8 mouse cellular contexts compared by ENCODE assay signal in genomic region chr10:128015068-128015934, GRCm38 (mm10). TPM values are rescaled to one million over a fixed set of nuclear protein-coding genes. Genes with fewer than 3 reads are reported as not detected.
DNase-seq lines count a peak whose midpoint lies in the region; ATAC-seq and TF ChIP-seq lines count a peak whose summit lies in the region.

Gene Prim1 (plus strand): TSS chr10:128015168.

- H3K27me3 ChIP-seq in ES-Bruce4 (ENCODE audit: control insufficient read depth, insufficient read depth, low read length, poor library complexity, severe bottlenecking): no peaks in the 10 kb centered on the region
- no peaks in the 10 kb centered on the region for H3K27me3 ChIP-seq in forebrain, embryonic 12.5 days
- no peaks in the 10 kb centered on the region for H3K27me3 ChIP-seq in heart, postnatal 0 days (ENCODE audit: control insufficient read depth, insufficient read depth, low read length)
- H3K27me3 ChIP-seq in neural tube, embryonic 14.5 days (ENCODE audit: control insufficient read depth, insufficient read depth, low read length): no peaks in the 10 kb centered on the region
- H3K27me3 ChIP-seq in testis, adult 2 months (ENCODE audit: control insufficient read depth, insufficient read depth, low read length): no peaks in the 10 kb centered on the region

- no peak for TF ChIP-seq CTCF in ES-Bruce4 (IDR thresholded peaks at IDR 0.05; ENCODE audit: low read depth, low read length)
- TF ChIP-seq CTCF in heart, postnatal 0 days (IDR thresholded peaks at IDR 0.05; ENCODE audit: low read depth): no peak
- TF ChIP-seq CTCF in testis, adult 2 months (IDR thresholded peaks at IDR 0.05; ENCODE audit: control insufficient read depth, insufficient read depth, insufficient replicate concordance, low read depth, low read length): no peak

- peak within 1 kb of the TSS; percentile 65 for H3K9ac ChIP-seq in ES-Bruce4 (ENCODE audit: low read depth, poor library complexity, severe bottlenecking)
- H3K9ac ChIP-seq in forebrain, embryonic 12.5 days: peak within 1 kb of the TSS; percentile 72
- peak within 1 kb of the TSS; percentile 55; the same call in 1 of the 2 replicates for H3K9ac ChIP-seq in heart, postnatal 0 days (replicated peaks; ENCODE audit: low read depth, low read length)
- peak within 1 kb of the TSS; percentile 26; the same call in 1 of the 2 replicates for H3K9ac ChIP-seq in neural tube, embryonic 14.5 days (replicated peaks; ENCODE audit: low read depth, low read length)

- H3K4me1 ChIP-seq in ES-Bruce4 (ENCODE audit: control insufficient read depth, insufficient read depth, low read length): no peaks in the 10 kb centered on the region
- 0 out of 2 replicates have a peak, but pooled peaks cover 2% of the 10 kb centered on the region for H3K4me1 ChIP-seq in forebrain, embryonic 12.5 days
- H3K4me1 ChIP-seq in heart, postnatal 0 days (ENCODE audit: control insufficient read depth, insufficient read depth): no peaks in the 10 kb centered on the region; the same call in 1 of the 2 replicates
- no peaks in the 10 kb centered on the region for H3K4me1 ChIP-seq in neural tube, embryonic 14.5 days (ENCODE audit: control insufficient read depth, insufficient read depth, low read length)
- peaks cover 2% of the 10 kb centered on the region; the same call in 1 of the 2 replicates for H3K4me1 ChIP-seq in testis, adult 2 months (ENCODE audit: control insufficient read depth, insufficient read depth, low read length)

- no peak for TF ChIP-seq POLR2A in ES-Bruce4 (IDR thresholded peaks at IDR 0.05; ENCODE audit: insufficient read depth, low read length)
- TF ChIP-seq POLR2A in testis, adult 2 months (IDR thresholded peaks at IDR 0.05; ENCODE audit: control insufficient read depth, low read depth, low read length): no peak

- no peak for TF ChIP-seq EP300 in ES-Bruce4 (IDR thresholded peaks at IDR 0.05; ENCODE audit: insufficient read depth, low read depth, low read length)
- TF ChIP-seq EP300 in heart, postnatal 0 days (IDR thresholded peaks at IDR 0.05; ENCODE audit: low read depth): no peak

- H3K36me3 ChIP-seq in ES-Bruce4 (ENCODE audit: control insufficient read depth, insufficient read depth, low read length, poor library complexity, severe bottlenecking): peaks cover 8% of the 10 kb centered on the region
- peaks cover 18% of the 10 kb centered on the region for H3K36me3 ChIP-seq in forebrain, embryonic 12.5 days (replicated peaks)
- H3K36me3 ChIP-seq in heart, postnatal 0 days (replicated peaks; ENCODE audit: control insufficient read depth, insufficient read depth, low read length): no peaks in the 10 kb centered on the region
- no peaks in the 10 kb centered on the region for H3K36me3 ChIP-seq in neural tube, embryonic 14.5 days (ENCODE audit: control insufficient read depth, insufficient read depth, low read length)
- no peaks in the 10 kb centered on the region for H3K36me3 ChIP-seq in testis, adult 2 months (ENCODE audit: control insufficient read depth, insufficient read depth, low read length)

- peak within 1 kb of the TSS; percentile 61 for H3K4me2 ChIP-seq in forebrain, embryonic 12.5 days
- H3K4me2 ChIP-seq in heart, postnatal 0 days (ENCODE audit: low read depth, low read length): peak within 1 kb of the TSS; percentile 83
- peak within 1 kb of the TSS; percentile 64 for H3K4me2 ChIP-seq in neural tube, embryonic 14.5 days (ENCODE audit: low read depth, low read length)

- WGBS in forebrain, embryonic 12.5 days: 5% methylated on average over 31 of the region's 31 CpGs
- WGBS in heart, postnatal 0 days: 6% methylated on average over 31 of the region's 31 CpGs
- 5% methylated on average over 31 of the region's 31 CpGs for WGBS in neural tube, embryonic 14.5 days

- no peaks in the 10 kb centered on the region for H3K9me3 ChIP-seq in ES-Bruce4 (replicated peaks; ENCODE audit: control insufficient read depth, insufficient read depth, low read length, poor library complexity, severe bottlenecking)
- no peaks in the 10 kb centered on the region for H3K9me3 ChIP-seq in forebrain, embryonic 12.5 days
- no peaks in the 10 kb centered on the region for H3K9me3 ChIP-seq in heart, postnatal 0 days (replicated peaks; ENCODE audit: control insufficient read depth, low read length)
- no peaks in the 10 kb centered on the region for H3K9me3 ChIP-seq in neural tube, embryonic 14.5 days (ENCODE audit: control insufficient read depth, low read length)

- peak; percentile 81 for DNase-seq in c-Kit-positive CD71-positive TER-119-negative erythroid progenitor cells, embryonic 14.5 days (ENCODE audit: low read depth)
- DNase-seq in heart, postnatal 0 days (ENCODE audit: low spot score): peak; percentile 72
- peak; percentile 82 to 89 for DNase-seq in kidney, postnatal 4 days
- DNase-seq in lung, adult 18-20 months: peak; percentile 83 to 87

- H3K4me3 ChIP-seq in ES-Bruce4 (ENCODE audit: low read depth, low read length): peak within 1 kb of the TSS; percentile 96
- H3K4me3 ChIP-seq in forebrain, embryonic 12.5 days (replicated peaks): peak within 1 kb of the TSS; percentile 69
- H3K4me3 ChIP-seq in heart, postnatal 0 days (ENCODE audit: low read depth, low read length): peak within 1 kb of the TSS; percentile 75
- H3K4me3 ChIP-seq in neural tube, embryonic 14.5 days (ENCODE audit: low read depth, low read length): peak within 1 kb of the TSS; percentile 44
- H3K4me3 ChIP-seq in testis, adult 2 months (ENCODE audit: control insufficient read depth, low read depth, low read length): peak within 1 kb of the TSS; percentile 81

- peak; percentile 94 for ATAC-seq in forebrain, embryonic 12.5 days (ENCODE audit: low FRiP score)
- peak; percentile 81 for ATAC-seq in heart, postnatal 0 days (ENCODE audit: insufficient read depth, low read depth)
- ATAC-seq in neural tube, embryonic 14.5 days (ENCODE audit: low read depth): peak; percentile 97

- H3K27ac ChIP-seq in ES-Bruce4 (ENCODE audit: insufficient read depth, low read length): no peak within 1 kb of the TSS
- peak within 1 kb of the TSS; percentile 63; the same call in 1 of the 2 replicates for H3K27ac ChIP-seq in forebrain, embryonic 12.5 days
- 0 out of 2 replicates have a peak within 1 kb of the TSS, but pooled peaks have one; percentile 20 for H3K27ac ChIP-seq in heart, postnatal 0 days (ENCODE audit: low read depth)
- no peak within 1 kb of the TSS for H3K27ac ChIP-seq in neural tube, embryonic 14.5 days (ENCODE audit: low read depth, low read length)
- H3K27ac ChIP-seq in testis, adult 2 months (ENCODE audit: control insufficient read depth, insufficient read depth, low read depth, low read length): no peak within 1 kb of the TSS

RNA-seq across cellular contexts. Expression of gene Prim1, which starts in this region (rescaled TPM):
- polyA plus RNA-seq in ES-Bruce4 (2011; ENCODE audit: insufficient read depth, insufficient read length, low read depth, missing spikeins): 69.7 and 78.2 TPM in 2 replicates
- 100 and 102 TPM in 2 replicates for polyA plus RNA-seq in forebrain, embryonic 12.5 days (2016; fragmentation: Nextera tagmentation; extraction: Ambion mirVana)
- 10.0 and 21.1 TPM in 2 replicates for total RNA-seq in heart, postnatal 0 days (2014; rRNA removed; ENCODE audit: low replicate concordance)
- 16.1 and 19.1 TPM in 2 replicates for polyA plus RNA-seq in heart, postnatal 0 days (2015; fragmentation: Nextera tagmentation; extraction: Ambion mirVana)
- polyA plus RNA-seq in neural tube, embryonic 14.5 days (2014; fragmentation: Nextera tagmentation; extraction: Ambion mirVana): 32.5 and 38.7 TPM in 2 replicates
- 2.9 and 3.4 TPM in 2 replicates for polyA plus RNA-seq in testis, adult 2 months (2012; rRNA removed)

Comparison
In these comparisons a context has a peak if more than half of its experiments do, and no peak if none do; other contexts are left out.
1. H3K27ac ChIP-seq: peak in forebrain, embryonic 12.5 days (single experiment) and heart, postnatal 0 days (single experiment); none in ES-Bruce4 (single experiment), neural tube, embryonic 14.5 days (single experiment) and testis, adult 2 months (single experiment).
2. H3K4me3 ChIP-seq: peak in every context shown above with its lines; median percentile 96 in ES-Bruce4; 81 in testis, adult 2 months; 75 in heart, postnatal 0 days; 69 in forebrain, embryonic 12.5 days; 44 in neural tube, embryonic 14.5 days.
3. Peak in every context shown above with its lines, with median percentiles within 50 percentile points of each other: H3K9ac ChIP-seq, DNase-seq, ATAC-seq and H3K4me2 ChIP-seq.